Mouse (Mus musculus): Measurements from ENCODE around the gene Proca1. TPM values are rescaled to one million over a fixed set of nuclear protein-coding genes. Genes with fewer than 3 reads are reported as not detected.

Gene Proca1
- total and polyA plus RNA-seq, 3 experiments: 0.70 to 0.80 (median 0.75) TPM

GRCm38 (mm10) chr11:78159557-78159956 is 33.6 kb upstream of the Proca1 start:
- TF ChIP-seq CTCF (IDR thresholded peaks at IDR 0.05): no peak
- TF ChIP-seq POLR2A (IDR thresholded peaks at IDR 0.05; ENCODE audit: insufficient read depth, low read depth, low read length): no peak
- TF ChIP-seq EP300 (IDR thresholded peaks at IDR 0.05; ENCODE audit: insufficient read depth, low read depth, low read length): no peak
- intact Hi-C loops (cut with DNase I): loop anchor here (1.0 kb wide), 1 partner anchor 18 kb away; no protein-coding TSS in a partner anchor
- peaks cover 3% of the 10 kb centered on the region; the same call in 1 of the 2 replicates for H3K4me1 ChIP-seq (ENCODE audit: control insufficient read depth, insufficient read depth, low read length)
- H3K79me2 ChIP-seq (replicated peaks; ENCODE audit: control insufficient read depth, insufficient read depth, low read length): no peaks in the 10 kb centered on the region
- H3K27ac ChIP-seq: no peak overlapping the region
- H3K4me3 ChIP-seq: no peak overlapping the region
- no peaks in the 10 kb centered on the region for H3K27me3 ChIP-seq (ENCODE audit: control insufficient read depth, insufficient read depth, low read length)
- no peak overlapping the region for H3K9ac ChIP-seq (ENCODE audit: low read depth, low read length)
- 71% methylated on average over 7 of the region's 7 CpGs for WGBS
- H3K36me3 ChIP-seq (ENCODE audit: control insufficient read depth, insufficient read depth, low read length): no peaks in the 10 kb centered on the region
- no peak for DNase-seq

GRCm38 (mm10) chr11:78160171-78160570 is 33.0 kb upstream of the Proca1 start:
- Histone ChIP-seq H3K9ac (ENCODE audit: low read depth, low read length) (no peak overlapping the region), H3K27me3 (ENCODE audit: control insufficient read depth, insufficient read depth, low read length) (no peaks in the 10 kb centered on the region), H3K36me3 (ENCODE audit: control insufficient read depth, insufficient read depth, low read length) (no peaks in the 10 kb centered on the region), H3K4me3 (no peak overlapping the region), H3K4me1 (ENCODE audit: control insufficient read depth, insufficient read depth, low read length) (peaks cover 3% of the 10 kb centered on the region; the same call in 1 of the 2 replicates), H3K27ac (no peak overlapping the region), H3K79me2 (replicated peaks; ENCODE audit: control insufficient read depth, insufficient read depth, low read length) (no peaks in the 10 kb centered on the region)
- 85% methylated on average over 18 of the region's 18 CpGs for WGBS
- intact Hi-C loops (cut with DNase I): no loop called here
- DNase-seq: no peak
- no peak for TF ChIP-seq EP300 (IDR thresholded peaks at IDR 0.05; ENCODE audit: insufficient read depth, low read depth, low read length)

- 87% methylated on average over 3 of the region's 3 CpGs for WGBS
- Histone ChIP-seq H3K9ac (ENCODE audit: low read depth, low read length) (no peak overlapping the region), H3K27ac (no peak overlapping the region), H3K4me3 (no peak overlapping the region), H3K36me3 (ENCODE audit: control insufficient read depth, insufficient read depth, low read length) (no peaks in the 10 kb centered on the region), H3K4me1 (ENCODE audit: control insufficient read depth, insufficient read depth, low read length) (peaks cover 3% of the 10 kb centered on the region; the same call in 1 of the 2 replicates), H3K79me2 (replicated peaks; ENCODE audit: control insufficient read depth, insufficient read depth, low read length) (no peaks in the 10 kb centered on the region), H3K27me3 (ENCODE audit: control insufficient read depth, insufficient read depth, low read length) (no peaks in the 10 kb centered on the region)
- no peak for DNase-seq
- intact Hi-C loops (cut with DNase I): no loop called here
- TF ChIP-seq CTCF (IDR thresholded peaks at IDR 0.05) (no peak), POLR2A (IDR thresholded peaks at IDR 0.05; ENCODE audit: insufficient read depth, low read depth, low read length) (no peak), EP300 (IDR thresholded peaks at IDR 0.05; ENCODE audit: insufficient read depth, low read depth, low read length) (no peak)
Measured at GRCm38 (mm10) chr11:78160675-78161074, 32.5 kb upstream of the Proca1 start.

- Histone ChIP-seq H3K9ac (ENCODE audit: low read depth, low read length) (no peak overlapping the region), H3K27ac (no peak overlapping the region), H3K27me3 (ENCODE audit: control insufficient read depth, insufficient read depth, low read length) (no peaks in the 10 kb centered on the region), H3K79me2 (replicated peaks; ENCODE audit: control insufficient read depth, insufficient read depth, low read length) (no peaks in the 10 kb centered on the region), H3K4me3 (no peak overlapping the region), H3K36me3 (ENCODE audit: control insufficient read depth, insufficient read depth, low read length) (no peaks in the 10 kb centered on the region), H3K4me1 (ENCODE audit: control insufficient read depth, insufficient read depth, low read length) (peaks cover 3% of the 10 kb centered on the region; the same call in 1 of the 2 replicates)
- intact Hi-C loops (cut with DNase I): no loop called here
- TF ChIP-seq CTCF (IDR thresholded peaks at IDR 0.05) (no peak), EP300 (IDR thresholded peaks at IDR 0.05; ENCODE audit: insufficient read depth, low read depth, low read length) (no peak), POLR2A (IDR thresholded peaks at IDR 0.05; ENCODE audit: insufficient read depth, low read depth, low read length) (no peak)
- DNase-seq: no peak
- WGBS: 85% methylated on average over 14 of the region's 14 CpGs
Measured at GRCm38 (mm10) chr11:78161169-78161568, 32.0 kb upstream of the Proca1 start.

- H3K36me3 ChIP-seq (ENCODE audit: control insufficient read depth, insufficient read depth, low read length): no peaks in the 10 kb centered on the region
Measured at GRCm38 (mm10) chr11:78161968-78162367, 31.2 kb upstream of the Proca1 start.

GRCm38 (mm10) chr11:78162504-78162903 is 30.7 kb upstream of the Proca1 start:
- 50% methylated on average over 6 of the region's 6 CpGs for WGBS
- H3K36me3 ChIP-seq (ENCODE audit: control insufficient read depth, insufficient read depth, low read length): no peaks in the 10 kb centered on the region

More at GRCm38 (mm10) chr11:78161968-78162367, 31.2 kb upstream of the Proca1 start:
- no peaks in the 10 kb centered on the region for H3K79me2 ChIP-seq (replicated peaks; ENCODE audit: control insufficient read depth, insufficient read depth, low read length)
- H3K4me3 ChIP-seq: no peak overlapping the region
- no peaks in the 10 kb centered on the region for H3K27me3 ChIP-seq (ENCODE audit: control insufficient read depth, insufficient read depth, low read length)
- TF ChIP-seq CTCF (IDR thresholded peaks at IDR 0.05) (no peak), EP300 (IDR thresholded peaks at IDR 0.05; ENCODE audit: insufficient read depth, low read depth, low read length) (no peak), POLR2A (IDR thresholded peaks at IDR 0.05; ENCODE audit: insufficient read depth, low read depth, low read length) (no peak)
- H3K9ac ChIP-seq (ENCODE audit: low read depth, low read length): no peak overlapping the region
- intact Hi-C loops (cut with DNase I): no loop called here
- WGBS: 34% methylated on average over 4 of the region's 4 CpGs
- H3K4me1 ChIP-seq (ENCODE audit: control insufficient read depth, insufficient read depth, low read length): peaks cover 3% of the 10 kb centered on the region; the same call in 1 of the 2 replicates
- DNase-seq: no peak
- no peak overlapping the region for H3K27ac ChIP-seq

More at GRCm38 (mm10) chr11:78162504-78162903, 30.7 kb upstream of the Proca1 start:
- no peaks in the 10 kb centered on the region for H3K79me2 ChIP-seq (replicated peaks; ENCODE audit: control insufficient read depth, insufficient read depth, low read length)
- peaks cover 3% of the 10 kb centered on the region; the same call in 1 of the 2 replicates for H3K4me1 ChIP-seq (ENCODE audit: control insufficient read depth, insufficient read depth, low read length)
- no peak overlapping the region for H3K27ac ChIP-seq
- TF ChIP-seq CTCF (IDR thresholded peaks at IDR 0.05) (no peak), POLR2A (IDR thresholded peaks at IDR 0.05; ENCODE audit: insufficient read depth, low read depth, low read length) (no peak), EP300 (IDR thresholded peaks at IDR 0.05; ENCODE audit: insufficient read depth, low read depth, low read length) (no peak)
- H3K9ac ChIP-seq (ENCODE audit: low read depth, low read length): no peak overlapping the region
- DNase-seq: no peak
- H3K27me3 ChIP-seq (ENCODE audit: control insufficient read depth, insufficient read depth, low read length): no peaks in the 10 kb centered on the region
- no peak overlapping the region for H3K4me3 ChIP-seq
- intact Hi-C loops (cut with DNase I): no loop called here
